Mouse (Mus musculus) heart, embryonic 12.5 days (tissue): ENCODE measurements around the gene Spaca3. TPM values are rescaled to one million over a fixed set of nuclear protein-coding genes. Genes with fewer than 3 reads are reported as not detected.

Experiments
- ATAC-seq: fragments of 200-750 bp; cut with Nextera tagmentation; 2 replicates; pipeline ENCODE4 v1.8.0; 2017; ENCODE audit warnings: moderate TSS enrichment, moderate library complexity; ENCODE audit not compliant: insufficient number of reproducible peaks, low FRiP score
- H3K27ac ChIP-seq: fragments of 300-500 bp; sonication (generic); 2 replicates; pipeline ENCODE4 v1.5.1; 2016; ENCODE audit warnings: mild to moderate bottlenecking, moderate library complexity; ENCODE audit not compliant: poor library complexity, severe bottlenecking
- H3K27me3 ChIP-seq: fragments of 300-500 bp; sonication (generic); replicated peaks from 2 replicates; pipeline ENCODE4 v1.6.1; 2016; ENCODE audit warnings: mild to moderate bottlenecking, moderate library complexity
- H3K36me3 ChIP-seq: fragments of 300-500 bp; sonication (generic); 2 replicates; pipeline ENCODE4 v1.6.1; 2016; ENCODE audit warnings: mild to moderate bottlenecking, moderate library complexity
- H3K4me1 ChIP-seq: fragments of 300-500 bp; sonication (generic); replicated peaks from 2 replicates; pipeline ENCODE4 v1.6.1; 2016; ENCODE audit warnings: mild to moderate bottlenecking
- H3K4me2 ChIP-seq: fragments of 300-500 bp; sonication (generic); 2 replicates; pipeline ENCODE4 v1.6.1; 2016; ENCODE audit warnings: mild to moderate bottlenecking, moderate library complexity
- H3K4me3 ChIP-seq: fragments of 300-500 bp; sonication (generic); 2 replicates; pipeline ENCODE4 v1.5.1; 2016; ENCODE audit warnings: mild to moderate bottlenecking
- H3K9ac ChIP-seq: fragments of 300-500 bp; sonication (generic); 2 replicates; pipeline ENCODE4 v1.6.1; 2016; ENCODE audit warnings: mild to moderate bottlenecking, moderate library complexity
- H3K9me3 ChIP-seq: fragments of 300-500 bp; sonication (generic); replicated peaks from 2 replicates; pipeline ENCODE4 v1.6.1; 2016; ENCODE audit warnings: mild to moderate bottlenecking, moderate library complexity
- WGBS: fragments of 180-500 bp; shearing (Covaris S2); methylation state at CpG from one replicate; pipeline ENCODE4 v1.1.7; 2016; 5-methylcytosine and 5-hydroxymethylcytosine counted together
- polyA plus RNA-seq: library from polyadenylated mRNA; unstranded; fragments of >200 nt; fragmentation: Nextera tagmentation; extraction: Ambion mirVana; gene quantifications from 2 replicates; pipeline ENCODE4 v1.2.1, GENCODE M21; 2016

Gene Spaca3
- polyA plus RNA-seq = not detected in 2 replicates

- no peaks in the 10 kb centered on the region for H3K9me3 ChIP-seq
- H3K4me2 ChIP-seq = no peak within 1 kb of the TSS
- H3K4me3 ChIP-seq = no peak within 1 kb of the TSS
- no peaks in the 10 kb centered on the region for H3K36me3 ChIP-seq
- no peak within 1 kb of the TSS for H3K9ac ChIP-seq
- peaks cover 3% of the 10 kb centered on the region; the same call in 1 of the 2 replicates for H3K4me1 ChIP-seq
- peaks cover 4% of the 10 kb centered on the region for H3K27me3 ChIP-seq
- no peak within 1 kb of the TSS for H3K27ac ChIP-seq
- ATAC-seq = no peak
- 71% methylated on average over 10 of the region's 10 CpGs for WGBS
These were observed at the start of gene Spaca3 for GRCm38 (mm10) chr11:80858065-80858464. Gene Spaca3, plus strand, starts transcription at chr11:80858365.

- Histone ChIP-seq H3K27me3 (no peaks in the 10 kb centered on the region), H3K4me3 (no peak overlapping the region), H3K4me2 (no peak overlapping the region), H3K9me3 (no peaks in the 10 kb centered on the region), H3K36me3 (peaks cover 16% of the 10 kb centered on the region), H3K9ac (no peak overlapping the region), H3K4me1 (peaks cover 20% of the 10 kb centered on the region), H3K27ac (no peak overlapping the region)
- no peak for ATAC-seq
- 61% methylated on average over 6 of the region's 6 CpGs for WGBS
These were observed 49.6 kb upstream of the Spaca3 start for GRCm38 (mm10) chr11:80808551-80809070.

- ATAC-seq = peak; percentile 62
- peak overlapping the region; percentile 88 for H3K9ac ChIP-seq
- peak overlapping the region; percentile 89 for H3K4me2 ChIP-seq
- no peaks in the 10 kb centered on the region for H3K27me3 ChIP-seq
- H3K4me1 ChIP-seq = peaks cover 27% of the 10 kb centered on the region
- peaks cover 26% of the 10 kb centered on the region for H3K36me3 ChIP-seq
- H3K27ac ChIP-seq = peak overlapping the region; percentile 89
- WGBS = 32% methylated on average over 6 of the region's 6 CpGs
- H3K9me3 ChIP-seq = no peaks in the 10 kb centered on the region
- H3K4me3 ChIP-seq = peak overlapping the region; percentile 77
These were observed 48.5 kb upstream of the Spaca3 start for GRCm38 (mm10) chr11:80809666-80809992.

- Histone ChIP-seq H3K4me2 (peak within 1 kb of the TSS; percentile 89), H3K27ac (peak within 1 kb of the TSS; percentile 89), H3K4me1 (peaks cover 30% of the 10 kb centered on the region), H3K27me3 (no peaks in the 10 kb centered on the region), H3K36me3 (peaks cover 32% of the 10 kb centered on the region), H3K9ac (peak within 1 kb of the TSS; percentile 88), H3K9me3 (no peaks in the 10 kb centered on the region), H3K4me3 (peak within 1 kb of the TSS; percentile 77)
- whole genome bisulfite sequencing = under 1% methylated on average over 54 of the region's 54 CpGs
- ATAC-seq = peak; percentile 83
These were observed 48.0 kb upstream of the Spaca3 start, which contains the start of gene Tmem98 for GRCm38 (mm10) chr11:80809993-80810821. Gene Tmem98, plus strand, starts transcription at chr11:80810175.

GRCm38 (mm10) chr11:80811156-80811555, 47.0 kb upstream of the Spaca3 start:
- Histone ChIP-seq H3K9me3 (no peaks in the 10 kb centered on the region), H3K9ac (peak overlapping the region; percentile 88), H3K36me3 (peaks cover 40% of the 10 kb centered on the region), H3K4me1 (peaks cover 34% of the 10 kb centered on the region), H3K27ac (no peak overlapping the region), H3K4me3 (peak overlapping the region; percentile 77), H3K27me3 (no peaks in the 10 kb centered on the region), H3K4me2 (peak overlapping the region; percentile 89)
- 31% methylated on average over 5 of the region's 5 CpGs for WGBS
- no peak for ATAC-seq

GRCm38 (mm10) chr11:80815354-80815753, 42.8 kb upstream of the Spaca3 start:
- no peak overlapping the region for H3K9ac ChIP-seq
- H3K9me3 ChIP-seq = no peaks in the 10 kb centered on the region
- no peak overlapping the region for H3K27ac ChIP-seq
- WGBS = 57% methylated on average over 7 of the region's 7 CpGs
- no peak overlapping the region for H3K4me3 ChIP-seq
- H3K4me1 ChIP-seq = peaks cover 52% of the 10 kb centered on the region
- H3K27me3 ChIP-seq = no peaks in the 10 kb centered on the region
- ATAC-seq = no peak
- H3K36me3 ChIP-seq = peaks cover 56% of the 10 kb centered on the region
- H3K4me2 ChIP-seq = no peak overlapping the region

- Histone ChIP-seq H3K27me3 (no peaks in the 10 kb centered on the region), H3K27ac (peak overlapping the region; percentile 85), H3K4me2 (peak overlapping the region; percentile 60), H3K9me3 (no peaks in the 10 kb centered on the region), H3K9ac (peak overlapping the region; percentile 52), H3K4me1 (peaks cover 46% of the 10 kb centered on the region), H3K36me3 (peaks cover 57% of the 10 kb centered on the region), H3K4me3 (peak overlapping the region; percentile 14)
- peak; percentile 66 for ATAC-seq
- WGBS = 6% methylated on average over 11 of the region's 11 CpGs
These were observed 40.0 kb upstream of the Spaca3 start for GRCm38 (mm10) chr11:80818060-80818697.

GRCm38 (mm10) chr11:80820085-80820484, 38.1 kb upstream of the Spaca3 start:
- Histone ChIP-seq H3K4me2 (no peak overlapping the region), H3K36me3 (peaks cover 44% of the 10 kb centered on the region), H3K4me1 (peaks cover 46% of the 10 kb centered on the region), H3K27me3 (no peaks in the 10 kb centered on the region), H3K27ac (no peak overlapping the region), H3K9me3 (no peaks in the 10 kb centered on the region), H3K9ac (no peak overlapping the region), H3K4me3 (no peak overlapping the region)
- ATAC-seq = no peak
- WGBS = 90% methylated on average over 3 of the region's 3 CpGs

GRCm38 (mm10) chr11:80821296-80821695, 36.9 kb upstream of the Spaca3 start:
- WGBS = 44% methylated on average over 14 of the region's 14 CpGs
- Histone ChIP-seq H3K4me3 (no peak overlapping the region), H3K27me3 (no peaks in the 10 kb centered on the region), H3K27ac (0 out of 2 replicates have a peak overlapping the region, but pooled peaks have one; percentile 38), H3K9ac (no peak overlapping the region), H3K36me3 (peaks cover 33% of the 10 kb centered on the region), H3K9me3 (no peaks in the 10 kb centered on the region), H3K4me2 (peak overlapping the region; percentile 8; the same call in 1 of the 2 replicates), H3K4me1 (peaks cover 40% of the 10 kb centered on the region)
- peak; percentile 54 for ATAC-seq

- H3K4me3 ChIP-seq = no peak overlapping the region
- H3K36me3 ChIP-seq = peaks cover 28% of the 10 kb centered on the region
- H3K4me1 ChIP-seq = peaks cover 37% of the 10 kb centered on the region
- no peak for ATAC-seq
- 0 out of 2 replicates have a peak overlapping the region, but pooled peaks have one; percentile 8 for H3K4me2 ChIP-seq
- 0 out of 2 replicates have a peak overlapping the region, but pooled peaks have one; percentile 38 for H3K27ac ChIP-seq
- no peak overlapping the region for H3K9ac ChIP-seq
- WGBS = 75% methylated on average over 9 of the region's 9 CpGs
- no peaks in the 10 kb centered on the region for H3K9me3 ChIP-seq
- H3K27me3 ChIP-seq = no peaks in the 10 kb centered on the region
These were observed 36.4 kb upstream of the Spaca3 start for GRCm38 (mm10) chr11:80821794-80822193.

- 77% methylated on average over 2 of the region's 2 CpGs for WGBS
These were observed 22.8 kb upstream of the Spaca3 start for GRCm38 (mm10) chr11:80835395-80835794.

More at GRCm38 (mm10) chr11:80835395-80835794, 22.8 kb upstream of the Spaca3 start:
- Histone ChIP-seq H3K9me3 (no peaks in the 10 kb centered on the region), H3K36me3 (no peaks in the 10 kb centered on the region), H3K4me3 (no peak overlapping the region), H3K27me3 (0 out of 2 replicates have a peak, but pooled peaks cover 4% of the 10 kb centered on the region), H3K4me1 (no peaks in the 10 kb centered on the region), H3K9ac (no peak overlapping the region), H3K4me2 (no peak overlapping the region), H3K27ac (no peak overlapping the region)
- ATAC-seq = no peak
